Mouse (Mus musculus) forebrain, embryonic 13.5 days (tissue): ENCODE data around the gene Tesc. TPM values are rescaled to one million over a fixed set of nuclear protein-coding genes. Genes with fewer than 3 reads are reported as not detected.

Source experiments
- ATAC-seq: fragments of 200-750 bp; cut with Nextera tagmentation; 2 replicates; pipeline ENCODE4 v1.8.0; 2017
- H3K27ac ChIP-seq: fragments of 300-500 bp; sonication (generic); 2 replicates; pipeline ENCODE4 v1.5.1; 2015; ENCODE audit warnings: inconsistent platforms, mild to moderate bottlenecking, moderate library complexity
- H3K27me3 ChIP-seq: fragments of 300-500 bp; sonication (generic); 2 replicates; pipeline ENCODE4 v1.6.1; 2015; ENCODE audit warnings: mild to moderate bottlenecking, inconsistent platforms
- H3K36me3 ChIP-seq: fragments of 300-500 bp; sonication (generic); 2 replicates; pipeline ENCODE4 v1.6.1; 2015; ENCODE audit warnings: mild to moderate bottlenecking, inconsistent platforms; ENCODE audit not compliant: poor library complexity, severe bottlenecking
- H3K4me1 ChIP-seq: fragments of 300-500 bp; sonication (generic); 2 replicates; pipeline ENCODE4 v1.6.1; 2015; ENCODE audit warnings: inconsistent platforms
- H3K4me2 ChIP-seq: fragments of 300-500 bp; sonication (generic); 2 replicates; pipeline ENCODE4 v1.6.1; 2015; ENCODE audit warnings: inconsistent platforms, mild to moderate bottlenecking, moderate library complexity
- H3K4me3 ChIP-seq: fragments of 300-500 bp; sonication (generic); 2 replicates; pipeline ENCODE4 v1.5.1; 2015; ENCODE audit warnings: mild to moderate bottlenecking, inconsistent platforms
- H3K9ac ChIP-seq: fragments of 300-500 bp; sonication (generic); 2 replicates; pipeline ENCODE4 v1.6.1; 2015; ENCODE audit warnings: mild to moderate bottlenecking, inconsistent platforms
- H3K9me3 ChIP-seq: fragments of 300-500 bp; sonication (generic); replicated peaks from 2 replicates; pipeline ENCODE4 v1.6.1; 2016; ENCODE audit warnings: inconsistent platforms
- WGBS: fragments of 180-500 bp; shearing (Covaris S2); methylation state at CpG from one replicate; pipeline ENCODE4 v1.1.7; 2015; 5-methylcytosine and 5-hydroxymethylcytosine counted together
- polyA plus RNA-seq: library from polyadenylated mRNA; unstranded; fragments of >200 nt; fragmentation: Nextera tagmentation; extraction: Ambion mirVana; gene quantifications from 2 replicates; pipeline ENCODE4 v1.2.1, GENCODE M21; 2015

The Tesc gene
- polyA plus RNA-seq, 1 experiment from 2014 or later, result 4.5 TPM

- WGBS, result 90% methylated on average over 3 of the region's 3 CpGs
- no peaks in the 10 kb centered on the region for H3K27me3 ChIP-seq
These were observed 68.8 kb downstream of the Tesc start for GRCm38 (mm10) chr5:118096317-118096716.

DNA sequence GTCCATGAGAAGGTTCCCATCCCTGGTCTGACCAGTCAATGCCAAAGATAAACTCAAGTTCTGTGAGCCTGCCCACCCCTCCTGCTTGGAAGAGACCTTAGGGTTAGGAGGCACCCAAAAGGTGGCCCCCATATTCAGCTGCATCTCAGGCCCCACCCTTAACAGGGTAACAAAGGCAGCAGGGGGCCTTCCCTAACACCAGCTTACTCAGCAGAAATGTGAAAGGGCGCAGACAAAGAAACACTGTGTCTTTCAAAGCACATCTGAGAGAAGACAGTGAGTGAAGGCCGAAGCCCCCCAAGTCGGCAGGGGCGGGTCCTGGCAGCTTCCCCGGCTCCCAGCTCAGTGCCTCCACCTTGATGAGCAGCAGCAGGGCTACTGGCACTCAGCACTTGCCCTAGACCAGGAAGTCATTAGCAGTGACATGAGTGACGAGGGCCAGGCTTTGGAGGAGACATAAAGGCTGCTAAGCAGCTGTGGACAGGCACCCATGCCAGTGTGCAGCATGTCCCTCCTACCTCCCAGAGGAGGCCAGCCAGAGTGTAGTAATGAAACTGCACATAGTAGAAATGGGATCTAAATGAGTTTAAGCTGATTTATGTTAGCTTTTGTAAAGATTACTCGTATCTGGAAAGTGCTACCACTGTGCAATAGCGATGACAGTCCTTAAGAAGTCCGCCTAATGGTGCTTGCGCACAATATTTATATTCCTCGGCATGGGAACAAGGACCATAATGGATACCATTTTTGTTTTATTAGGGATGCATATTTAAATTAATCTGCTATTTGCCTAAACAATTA is 71.7 kb downstream of the Tesc start:
- ATAC-seq, result no peak
- peak overlapping the region; percentile 48 for H3K27ac ChIP-seq
- H3K4me3 ChIP-seq, result no peak overlapping the region
- 57% methylated on average over 11 of the region's 11 CpGs for WGBS
- no peak overlapping the region for H3K4me2 ChIP-seq
- H3K36me3 ChIP-seq, result peaks cover 22% of the 10 kb centered on the region
- H3K9ac ChIP-seq, result 0 out of 2 replicates have a peak overlapping the region, but pooled peaks have one; percentile 12
- H3K27me3 ChIP-seq, result no peaks in the 10 kb centered on the region
- H3K4me1 ChIP-seq, result peaks cover 32% of the 10 kb centered on the region
- no peaks in the 10 kb centered on the region for H3K9me3 ChIP-seq

More at GRCm38 (mm10) chr5:118096317-118096716, 68.8 kb downstream of the Tesc start:
- H3K27ac ChIP-seq, result no peak overlapping the region
- H3K4me1 ChIP-seq, result peaks cover 31% of the 10 kb centered on the region
- H3K4me3 ChIP-seq, result no peak overlapping the region
- no peaks in the 10 kb centered on the region for H3K9me3 ChIP-seq
- peaks cover 49% of the 10 kb centered on the region for H3K36me3 ChIP-seq
- H3K4me2 ChIP-seq, result no peak overlapping the region
- H3K9ac ChIP-seq, result no peak overlapping the region
- ATAC-seq, result no peak

DNA sequence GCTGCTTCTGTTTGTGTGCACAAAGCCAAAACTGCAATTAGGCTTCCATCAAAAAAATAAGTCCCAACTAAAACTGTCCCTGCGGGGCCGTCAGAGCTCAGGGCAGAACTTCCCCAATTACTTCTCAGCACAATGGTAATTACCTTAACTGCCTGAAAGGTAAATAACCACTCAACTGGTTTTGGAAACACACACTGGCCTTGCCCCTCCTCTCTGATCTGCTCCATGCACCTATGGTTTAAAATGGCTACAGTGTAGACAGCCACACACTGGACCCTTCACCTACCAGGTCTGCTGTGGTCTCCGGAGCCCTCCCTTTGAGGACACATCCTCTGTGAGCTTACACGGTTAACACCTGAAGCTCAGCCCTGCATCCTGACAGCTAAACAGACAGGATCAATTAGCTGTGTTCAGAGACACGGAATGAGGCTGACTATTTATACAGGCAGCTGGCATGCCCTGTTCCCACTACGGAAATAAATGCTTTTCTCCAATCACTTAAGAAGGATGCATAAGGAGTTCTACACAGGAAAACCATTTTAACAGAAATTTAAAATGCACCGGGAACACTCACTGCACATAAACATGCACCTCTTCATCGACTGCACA is 72.4 kb downstream of the Tesc start:
- Histone ChIP-seq H3K27ac (peak overlapping the region; percentile 48; the same call in 1 of the 2 replicates), H3K4me3 (no peak overlapping the region), H3K9ac (0 out of 2 replicates have a peak overlapping the region, but pooled peaks have one; percentile 12), H3K36me3 (peaks cover 15% of the 10 kb centered on the region), H3K4me2 (no peak overlapping the region), H3K4me1 (peaks cover 32% of the 10 kb centered on the region), H3K27me3 (no peaks in the 10 kb centered on the region), H3K9me3 (no peaks in the 10 kb centered on the region)
- no peak for ATAC-seq
- WGBS, result 63% methylated on average over 8 of the region's 8 CpGs

DNA sequence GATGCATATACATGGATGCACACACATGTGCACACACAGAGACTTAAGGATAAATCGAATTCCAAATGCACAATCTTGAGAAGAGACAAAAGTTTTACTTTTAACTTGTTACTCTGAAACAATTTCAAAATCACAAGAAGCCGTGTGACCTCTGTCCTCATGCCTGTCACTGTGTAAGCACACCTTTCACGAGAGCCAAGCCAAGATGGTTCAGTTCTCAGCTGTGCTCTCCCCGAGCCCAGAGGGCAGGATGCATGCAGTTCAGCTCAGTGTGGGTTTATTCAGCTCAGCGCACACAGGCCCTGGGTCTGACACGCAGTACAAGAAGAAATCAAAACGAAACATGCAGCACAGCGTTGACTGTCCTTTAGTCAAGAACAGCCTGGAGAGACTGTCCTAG is 78.0 kb downstream of the Tesc start:
- Histone ChIP-seq H3K36me3 (peaks cover 20% of the 10 kb centered on the region), H3K4me1 (peaks cover 40% of the 10 kb centered on the region), H3K4me2 (no peak overlapping the region), H3K27ac (no peak overlapping the region), H3K9me3 (no peaks in the 10 kb centered on the region), H3K27me3 (no peaks in the 10 kb centered on the region), H3K4me3 (no peak overlapping the region), H3K9ac (no peak overlapping the region)
- ATAC-seq, result no peak
- WGBS, result 87% methylated on average over 8 of the region's 8 CpGs

GRCm38 (mm10) chr5:118106667-118107066 is 79.1 kb downstream of the Tesc start:
- no peaks in the 10 kb centered on the region for H3K9me3 ChIP-seq
- H3K36me3 ChIP-seq, result peaks cover 32% of the 10 kb centered on the region
- no peak for ATAC-seq
- H3K4me3 ChIP-seq, result no peak overlapping the region
- 83% methylated on average over 10 of the region's 10 CpGs for WGBS
- no peak overlapping the region for H3K9ac ChIP-seq
- H3K27ac ChIP-seq, result no peak overlapping the region
- H3K4me1 ChIP-seq, result peaks cover 32% of the 10 kb centered on the region
- no peak overlapping the region for H3K4me2 ChIP-seq
- H3K27me3 ChIP-seq, result no peaks in the 10 kb centered on the region

DNA sequence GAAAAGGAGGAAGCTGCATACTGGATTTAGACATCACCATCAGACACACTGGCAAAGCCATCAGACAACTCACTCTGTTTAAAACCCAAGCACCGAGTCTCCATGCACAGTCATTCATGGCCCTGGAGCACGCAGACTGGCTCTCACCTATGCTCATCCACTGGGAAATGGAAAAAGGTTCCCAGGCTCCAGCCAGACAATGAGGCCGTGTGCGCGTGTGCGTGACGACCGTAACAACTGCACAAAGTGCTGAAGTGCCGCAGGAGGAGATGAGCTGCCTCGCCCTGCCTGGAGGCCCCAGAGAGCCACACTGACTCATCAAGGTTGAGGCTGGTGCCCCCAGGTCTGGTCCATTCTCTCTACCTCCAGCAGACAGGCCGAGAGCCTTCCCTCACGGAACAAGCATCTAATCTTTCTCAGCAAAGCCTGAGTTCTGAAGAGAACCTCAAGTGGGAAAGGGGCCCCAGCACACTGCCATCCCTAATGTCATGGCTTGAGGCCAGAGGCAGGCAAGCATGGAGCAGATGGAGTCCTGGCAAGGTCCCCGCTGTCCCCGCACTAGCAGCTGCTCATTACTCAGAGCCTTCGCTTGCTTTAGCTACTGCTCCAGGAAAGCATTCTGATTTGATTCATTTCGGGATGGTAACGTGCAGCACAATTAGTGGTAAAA is 80.7 kb downstream of the Tesc start:
- no peaks in the 10 kb centered on the region for H3K9me3 ChIP-seq
- H3K9ac ChIP-seq, result peak overlapping the region; percentile 8; the same call in 1 of the 2 replicates
- no peaks in the 10 kb centered on the region for H3K27me3 ChIP-seq
- 51% methylated on average over 17 of the region's 17 CpGs for WGBS
- H3K36me3 ChIP-seq, result peaks cover 39% of the 10 kb centered on the region
- H3K27ac ChIP-seq, result peak overlapping the region; percentile 91
- peak overlapping the region; percentile 25 for H3K4me2 ChIP-seq
- no peak overlapping the region for H3K4me3 ChIP-seq
- H3K4me1 ChIP-seq, result peaks cover 38% of the 10 kb centered on the region
- peak; percentile 85 for ATAC-seq

DNA sequence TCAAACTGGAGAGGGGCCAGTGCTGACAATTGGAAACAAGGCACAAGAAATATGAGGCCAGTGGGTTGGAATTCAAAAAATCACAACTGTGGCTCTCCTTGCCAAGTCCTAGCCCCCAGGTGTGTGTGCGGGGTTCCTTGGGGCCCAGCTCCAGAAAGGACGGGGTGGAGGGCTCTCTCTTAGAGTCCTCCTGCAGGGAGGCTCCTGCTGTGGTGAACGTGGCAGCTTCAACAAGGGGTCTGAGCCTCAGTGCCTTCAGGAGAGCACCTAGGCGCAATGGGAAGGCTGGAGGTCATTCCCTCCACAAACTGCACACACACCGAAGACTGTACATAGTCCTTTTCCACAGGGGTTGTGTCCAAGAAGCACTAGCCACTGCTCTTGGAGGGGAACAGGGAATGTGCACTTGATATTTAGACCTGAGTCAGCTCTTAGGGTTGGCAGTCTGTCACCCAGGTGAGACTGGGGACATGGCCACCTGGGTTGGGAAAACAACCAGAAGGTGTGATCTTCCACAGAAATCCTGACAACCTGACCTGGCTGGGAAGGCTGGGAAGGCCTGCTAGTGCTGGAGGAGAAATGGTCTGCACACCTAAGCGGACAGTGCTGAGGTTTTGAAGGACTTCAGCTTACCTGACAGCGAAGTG is 81.4 kb downstream of the Tesc start:
- peak overlapping the region; percentile 21; the same call in 1 of the 2 replicates for H3K9ac ChIP-seq
- ATAC-seq, result peak; percentile 59

More for the DNA sequence above, 81.4 kb downstream of the Tesc start:
- Histone ChIP-seq H3K4me3 (no peak overlapping the region), H3K4me2 (peak overlapping the region; percentile 25; the same call in 1 of the 2 replicates), H3K27ac (peak overlapping the region; percentile 91), H3K9me3 (no peaks in the 10 kb centered on the region), H3K4me1 (peaks cover 43% of the 10 kb centered on the region), H3K27me3 (no peaks in the 10 kb centered on the region), H3K36me3 (peaks cover 39% of the 10 kb centered on the region)
- WGBS, result 75% methylated on average over 7 of the region's 7 CpGs

Other genes starting within 250 kb of the Tesc start
- 1.7 TPM in 2 replicates for gene Nos1, start 246.7 kb upstream of the Tesc start, polyA plus RNA-seq
- gene Fbxo21, start 51.0 kb upstream of the Tesc start, polyA plus RNA-seq, result 141 and 154 TPM in 2 replicates
- 23.5 and 24.6 TPM in 2 replicates for gene Fbxw8, start 127.7 kb downstream of the Tesc start, polyA plus RNA-seq
- gene Hrk, start 136.9 kb downstream of the Tesc start, polyA plus RNA-seq, result 0.62 and 0.91 TPM in 2 replicates
- 7.0 and 9.0 TPM in 2 replicates for gene Rnft2, start 217.4 kb downstream of the Tesc start, polyA plus RNA-seq
- 14.0 and 15.5 TPM in 2 replicates for gene 2410131K14Rik, start 217.5 kb downstream of the Tesc start, polyA plus RNA-seq